Mouse (Mus musculus): ENCODE data around the gene Fbxw8. TPM values are rescaled to one million over a fixed set of nuclear protein-coding genes. Genes with fewer than 3 reads are reported as not detected.

The Fbxw8 gene
- polyA plus RNA-seq, 1 experiment from 2014 or later: 31.2 TPM

- WGBS: 88% methylated on average over 11 of the region's 11 CpGs
- H3K9me3 ChIP-seq: no peaks in the 10 kb centered on the region
- H3K27ac ChIP-seq: no peak overlapping the region
- H3K4me1 ChIP-seq: peaks cover 28% of the 10 kb centered on the region
- H3K36me3 ChIP-seq: peaks cover 78% of the 10 kb centered on the region
- no peaks in the 10 kb centered on the region for H3K27me3 ChIP-seq (ENCODE audit: insufficient read depth, poor library complexity, severe bottlenecking)
- no peak for DNase-seq (ENCODE audit: low spot score)
- H3K4me3 ChIP-seq: no peak overlapping the region
Measured at GRCm38 (mm10) chr5:118095433-118095832, 59.8 kb downstream of the Fbxw8 start.

- Histone ChIP-seq H3K27ac (no peak overlapping the region), H3K36me3 (peaks cover 77% of the 10 kb centered on the region), H3K27me3 (ENCODE audit: insufficient read depth, poor library complexity, severe bottlenecking) (no peaks in the 10 kb centered on the region), H3K4me1 (peaks cover 27% of the 10 kb centered on the region), H3K4me3 (no peak overlapping the region), H3K9me3 (no peaks in the 10 kb centered on the region)
- WGBS: 78% methylated on average over 11 of the region's 11 CpGs
- no peak for DNase-seq (ENCODE audit: low spot score)
Measured at GRCm38 (mm10) chr5:118093321-118094035, 61.8 kb downstream of the Fbxw8 start.

- no peak for DNase-seq (ENCODE audit: low spot score)
- no peak overlapping the region for H3K27ac ChIP-seq
- H3K4me3 ChIP-seq: no peak overlapping the region
- 96% methylated on average over 2 of the region's 2 CpGs for WGBS
- peaks cover 60% of the 10 kb centered on the region for H3K36me3 ChIP-seq
- H3K27me3 ChIP-seq (ENCODE audit: insufficient read depth, poor library complexity, severe bottlenecking): no peaks in the 10 kb centered on the region
- H3K4me1 ChIP-seq: peaks cover 40% of the 10 kb centered on the region
- no peaks in the 10 kb centered on the region for H3K9me3 ChIP-seq
Measured at GRCm38 (mm10) chr5:118090837-118091236, 64.4 kb downstream of the Fbxw8 start.

DNA sequence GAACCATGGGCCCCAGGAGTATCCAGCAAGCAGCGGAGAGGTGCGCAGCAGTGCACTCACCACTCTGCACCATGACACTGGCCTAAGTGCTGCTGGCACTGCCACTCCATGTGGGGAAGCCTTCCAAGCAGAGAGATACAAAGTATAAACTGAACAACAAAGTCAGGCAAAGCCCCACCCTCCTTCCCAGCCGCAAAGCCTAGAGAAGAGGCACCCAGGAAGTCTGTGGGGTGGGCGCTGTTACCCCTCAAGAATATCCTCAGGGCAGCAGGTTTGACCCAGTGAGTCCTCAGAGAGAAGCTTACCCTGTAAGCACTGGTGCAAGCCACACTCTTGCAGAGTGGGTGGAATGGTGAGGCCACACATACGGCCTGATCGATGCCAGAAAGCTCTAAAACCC, 65.2 kb downstream of the Fbxw8 start:
- H3K27me3 ChIP-seq (ENCODE audit: insufficient read depth, poor library complexity, severe bottlenecking): no peaks in the 10 kb centered on the region
- H3K4me1 ChIP-seq: peaks cover 48% of the 10 kb centered on the region
- 93% methylated on average over 6 of the region's 6 CpGs for WGBS
- H3K4me3 ChIP-seq: no peak overlapping the region
- H3K36me3 ChIP-seq: peaks cover 53% of the 10 kb centered on the region
- peak overlapping the region; percentile 59; the same call in 1 of the 2 replicates for H3K27ac ChIP-seq
- DNase-seq (ENCODE audit: low spot score): no peak
- no peaks in the 10 kb centered on the region for H3K9me3 ChIP-seq

- H3K4me3 ChIP-seq: no peak overlapping the region
- H3K36me3 ChIP-seq: peaks cover 44% of the 10 kb centered on the region
- H3K4me1 ChIP-seq: peaks cover 58% of the 10 kb centered on the region
- H3K27me3 ChIP-seq (ENCODE audit: insufficient read depth, poor library complexity, severe bottlenecking): no peaks in the 10 kb centered on the region
- H3K27ac ChIP-seq: peak overlapping the region; percentile 59
- 52% methylated on average over 7 of the region's 7 CpGs for WGBS
- peak; percentile 85 for DNase-seq (ENCODE audit: low spot score)
- no peaks in the 10 kb centered on the region for H3K9me3 ChIP-seq
Measured at GRCm38 (mm10) chr5:118089102-118089501, 66.2 kb downstream of the Fbxw8 start.

DNA sequence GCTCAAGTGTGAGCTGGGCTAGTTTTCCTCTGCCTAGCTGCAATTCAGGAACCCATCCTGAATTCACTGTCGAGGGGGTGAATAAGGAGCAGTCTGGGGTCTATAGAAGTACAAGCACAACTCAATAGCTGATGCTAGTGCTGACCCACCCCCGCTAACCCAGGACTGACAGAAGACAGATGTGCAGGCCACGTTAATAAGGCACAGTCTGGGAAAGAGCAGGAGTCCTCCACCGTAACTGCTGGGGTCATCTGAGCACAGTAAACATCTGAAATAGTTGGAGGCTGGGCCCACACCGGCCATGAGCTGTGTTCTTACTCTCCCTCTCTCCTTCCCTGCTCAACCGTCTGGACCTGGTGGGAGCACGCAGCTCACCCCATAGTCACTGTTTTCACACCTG, 68.3 kb downstream of the Fbxw8 start:
- Histone ChIP-seq H3K36me3 (peaks cover 29% of the 10 kb centered on the region), H3K27me3 (ENCODE audit: insufficient read depth, poor library complexity, severe bottlenecking) (no peaks in the 10 kb centered on the region), H3K27ac (no peak overlapping the region), H3K4me1 (peaks cover 77% of the 10 kb centered on the region), H3K4me3 (no peak overlapping the region), H3K9me3 (no peaks in the 10 kb centered on the region)
- DNase-seq (ENCODE audit: low spot score): no peak
- 58% methylated on average over 7 of the region's 7 CpGs for WGBS

GRCm38 (mm10) chr5:118085313-118085712, 70.0 kb downstream of the Fbxw8 start:
- H3K4me1 ChIP-seq: peaks cover 89% of the 10 kb centered on the region
- 79% methylated on average over 7 of the region's 7 CpGs for WGBS
- H3K4me3 ChIP-seq: no peak overlapping the region
- peaks cover 12% of the 10 kb centered on the region for H3K36me3 ChIP-seq
- DNase-seq (ENCODE audit: low spot score): no peak
- no peaks in the 10 kb centered on the region for H3K9me3 ChIP-seq
- no peaks in the 10 kb centered on the region for H3K27me3 ChIP-seq (ENCODE audit: insufficient read depth, poor library complexity, severe bottlenecking)
- no peak overlapping the region for H3K27ac ChIP-seq

- DNase-seq (ENCODE audit: low spot score): no peak
- Histone ChIP-seq H3K36me3 (0 out of 2 replicates have a peak, but pooled peaks cover 7% of the 10 kb centered on the region), H3K9me3 (no peaks in the 10 kb centered on the region), H3K4me3 (no peak overlapping the region), H3K4me1 (peaks cover 88% of the 10 kb centered on the region), H3K27me3 (ENCODE audit: insufficient read depth, poor library complexity, severe bottlenecking) (no peaks in the 10 kb centered on the region), H3K27ac (peak overlapping the region; percentile 59)
- 83% methylated on average over 10 of the region's 10 CpGs for WGBS
Measured at GRCm38 (mm10) chr5:118084171-118084727, 71.0 kb downstream of the Fbxw8 start.

GRCm38 (mm10) chr5:118083060-118083638, 72.1 kb downstream of the Fbxw8 start:
- Histone ChIP-seq H3K4me3 (no peak overlapping the region), H3K27me3 (ENCODE audit: insufficient read depth, poor library complexity, severe bottlenecking) (no peaks in the 10 kb centered on the region), H3K4me1 (peaks cover 81% of the 10 kb centered on the region), H3K9me3 (no peaks in the 10 kb centered on the region), H3K36me3 (0 out of 2 replicates have a peak, but pooled peaks cover 7% of the 10 kb centered on the region), H3K27ac (no peak overlapping the region)
- WGBS: 79% methylated on average over 12 of the region's 12 CpGs
- DNase-seq (ENCODE audit: low spot score): no peak

DNA sequence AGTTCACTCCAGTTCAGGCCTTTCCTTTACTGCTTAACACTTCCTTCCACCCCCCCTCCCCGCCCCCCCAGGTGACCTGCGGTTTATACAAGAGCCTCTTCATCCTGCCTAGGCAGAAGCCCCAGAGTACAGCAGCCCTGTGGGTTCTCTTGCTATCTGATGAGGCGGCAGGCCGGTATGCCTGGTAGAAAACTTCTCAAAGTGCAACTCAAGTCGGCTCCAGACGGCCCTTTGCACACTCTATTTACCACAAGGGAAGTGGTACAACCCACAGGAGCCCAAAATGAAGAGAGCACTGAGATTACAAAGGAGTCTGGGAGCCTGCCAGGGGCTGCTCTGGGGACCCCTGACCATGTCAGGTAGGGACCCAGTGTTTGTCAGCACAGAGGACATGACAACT, 73.3 kb downstream of the Fbxw8 start:
- WGBS: 52% methylated on average over 6 of the region's 6 CpGs
- Histone ChIP-seq H3K9me3 (no peaks in the 10 kb centered on the region), H3K27me3 (ENCODE audit: insufficient read depth, poor library complexity, severe bottlenecking) (no peaks in the 10 kb centered on the region), H3K27ac (peak overlapping the region; percentile 1; the same call in 1 of the 2 replicates), H3K36me3 (peaks cover 18% of the 10 kb centered on the region), H3K4me3 (no peak overlapping the region), H3K4me1 (peaks cover 72% of the 10 kb centered on the region)
- DNase-seq (ENCODE audit: low spot score): no peak

DNA sequence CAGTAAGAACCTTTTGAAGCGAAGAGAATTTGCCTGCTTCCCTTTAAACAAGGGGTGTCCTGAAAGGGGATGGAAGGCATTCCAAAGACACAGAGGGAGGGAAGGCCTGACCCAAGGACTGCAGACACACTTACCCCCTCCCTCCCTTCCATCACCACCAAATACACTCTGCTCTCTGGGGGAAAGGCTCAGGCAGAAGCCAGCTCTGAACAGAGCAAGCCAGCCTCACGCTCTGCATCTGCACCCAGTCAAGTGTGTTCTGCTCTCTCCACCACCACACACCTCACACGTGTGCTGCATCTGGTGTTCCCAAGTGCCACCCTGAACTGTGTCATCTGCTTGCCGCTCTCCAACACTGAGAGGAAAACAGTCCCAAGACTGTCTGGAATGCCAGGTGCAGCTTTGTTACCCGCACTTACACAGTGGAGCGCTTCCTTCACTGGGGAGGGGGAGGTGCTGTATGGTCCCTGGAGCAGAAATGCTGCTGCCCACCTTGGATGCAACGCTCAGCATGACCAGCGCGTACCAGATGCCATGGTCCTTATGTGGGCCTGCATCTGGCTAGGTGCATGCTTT, 73.8 kb downstream of the Fbxw8 start:
- H3K27ac ChIP-seq: peak overlapping the region; percentile 1; the same call in 1 of the 2 replicates
- 76% methylated on average over 9 of the region's 9 CpGs for WGBS
- no peaks in the 10 kb centered on the region for H3K9me3 ChIP-seq
- no peak for DNase-seq (ENCODE audit: low spot score)
- H3K27me3 ChIP-seq (ENCODE audit: insufficient read depth, poor library complexity, severe bottlenecking): no peaks in the 10 kb centered on the region
- peaks cover 23% of the 10 kb centered on the region for H3K36me3 ChIP-seq
- H3K4me1 ChIP-seq: peaks cover 67% of the 10 kb centered on the region
- no peak overlapping the region for H3K4me3 ChIP-seq

GRCm38 (mm10) chr5:118079839-118080250, 75.4 kb downstream of the Fbxw8 start:
- Histone ChIP-seq H3K9me3 (no peaks in the 10 kb centered on the region), H3K36me3 (peaks cover 38% of the 10 kb centered on the region), H3K4me3 (no peak overlapping the region), H3K27me3 (ENCODE audit: insufficient read depth, poor library complexity, severe bottlenecking) (no peaks in the 10 kb centered on the region), H3K27ac (no peak overlapping the region), H3K4me1 (peaks cover 53% of the 10 kb centered on the region)
- DNase-seq (ENCODE audit: low spot score): no peak
- WGBS: 78% methylated on average over 11 of the region's 11 CpGs

DNA sequence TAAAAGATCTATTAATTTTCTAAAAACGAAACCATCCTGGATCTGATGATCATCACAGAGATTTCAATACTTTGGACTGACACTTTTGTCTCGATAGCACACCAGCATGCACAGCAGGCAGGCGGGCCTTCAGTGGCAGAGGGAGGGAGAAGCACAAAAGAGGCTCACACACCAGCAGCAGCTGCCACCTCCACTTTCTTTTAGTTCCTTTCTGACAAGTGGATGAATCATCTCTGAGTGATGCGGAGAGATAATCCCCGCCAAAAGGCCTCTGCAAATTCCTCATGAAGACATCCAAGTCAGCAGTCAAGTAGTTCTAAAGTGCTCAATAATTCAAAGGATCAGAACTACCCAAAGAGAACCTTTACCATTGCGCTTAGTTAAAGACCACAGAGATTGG, 75.9 kb downstream of the Fbxw8 start:
- DNase-seq (ENCODE audit: low spot score): no peak

More for the DNA sequence above, 75.9 kb downstream of the Fbxw8 start:
- peaks cover 48% of the 10 kb centered on the region for H3K4me1 ChIP-seq
- peaks cover 41% of the 10 kb centered on the region for H3K36me3 ChIP-seq
- no peak overlapping the region for H3K4me3 ChIP-seq
- H3K9me3 ChIP-seq: no peaks in the 10 kb centered on the region
- 61% methylated on average over 6 of the region's 6 CpGs for WGBS
- no peaks in the 10 kb centered on the region for H3K27me3 ChIP-seq (ENCODE audit: insufficient read depth, poor library complexity, severe bottlenecking)
- no peak overlapping the region for H3K27ac ChIP-seq

Data from heart, embryonic 10.5 days (tissue).